Mouse (Mus musculus): ENCODE data around the gene Btf3.

GRCm38 (mm10) chr13:98365766-98366421 is 49.1 kb upstream of the Btf3 start:
- TF ChIP-seq POLR2A (IDR thresholded peaks at IDR 0.05; ENCODE audit: control insufficient read depth in 1 of 2, insufficient read depth in 1 of 2, low read depth in 1 of 2, low read length in 2 of 2, poor library complexity in 1 of 2), result no peak
- no peak for TF ChIP-seq NRF1 (IDR thresholded peaks at IDR 0.05; ENCODE audit: insufficient read depth, low read depth, low read length, poor library complexity, severe bottlenecking)
- TF ChIP-seq GABPA (IDR thresholded peaks at IDR 0.05; ENCODE audit: low read depth, low read length), result no peak
- no peak for TF ChIP-seq ELF1 (IDR thresholded peaks at IDR 0.05; ENCODE audit: low read depth, low read length)
- TF ChIP-seq MAFK (IDR thresholded peaks at IDR 0.05; ENCODE audit: borderline replicate concordance, low read depth, low read length), result no peak
- TF ChIP-seq ETS1 (IDR thresholded peaks at IDR 0.05; ENCODE audit: low read depth, low read length), result no peak
- no peak for TF ChIP-seq TBP (IDR thresholded peaks at IDR 0.05; ENCODE audit: low read depth, low read length)
- no peak for TF ChIP-seq ZNF384 (IDR thresholded peaks at IDR 0.05; ENCODE audit: low read depth, low read length)
- TF ChIP-seq CTCF (IDR thresholded peaks at IDR 0.05 in 2 of 3, conservative IDR thresholded peaks at IDR 0.05 in 1 of 3; ENCODE audit: control insufficient read depth in 1 of 3, insufficient read depth in 1 of 3, low read depth in 2 of 3, low read length in 3 of 3, poor library complexity in 1 of 3, severe bottlenecking in 1 of 3), result no peak
- no peak for TF ChIP-seq UBTF (IDR thresholded peaks at IDR 0.05; ENCODE audit: borderline replicate concordance, insufficient read depth, low read depth, low read length)
- TF ChIP-seq TCF12 (IDR thresholded peaks at IDR 0.05; ENCODE audit: low read depth, low read length), result no peak
- TF ChIP-seq JUND (IDR thresholded peaks at IDR 0.05; ENCODE audit: low read depth, low read length), result no peak
- TF ChIP-seq EP300 (IDR thresholded peaks at IDR 0.05; ENCODE audit: low read depth in 1 of 2, low read length in 2 of 2), result no peak
- no peak for TF ChIP-seq POLR2AphosphoS2 (IDR thresholded peaks at IDR 0.05; ENCODE audit: low read length)

Data from MEL (cell line).